Mouse (Mus musculus): ENCODE measurements at regions not wholly inside any gene's neighbourhood (a gene's known extent, or its start where the extent isn't known, plus 50 kb on each side); places are given as distances from the start of the nearest gene placed in this dataset.

DNA sequence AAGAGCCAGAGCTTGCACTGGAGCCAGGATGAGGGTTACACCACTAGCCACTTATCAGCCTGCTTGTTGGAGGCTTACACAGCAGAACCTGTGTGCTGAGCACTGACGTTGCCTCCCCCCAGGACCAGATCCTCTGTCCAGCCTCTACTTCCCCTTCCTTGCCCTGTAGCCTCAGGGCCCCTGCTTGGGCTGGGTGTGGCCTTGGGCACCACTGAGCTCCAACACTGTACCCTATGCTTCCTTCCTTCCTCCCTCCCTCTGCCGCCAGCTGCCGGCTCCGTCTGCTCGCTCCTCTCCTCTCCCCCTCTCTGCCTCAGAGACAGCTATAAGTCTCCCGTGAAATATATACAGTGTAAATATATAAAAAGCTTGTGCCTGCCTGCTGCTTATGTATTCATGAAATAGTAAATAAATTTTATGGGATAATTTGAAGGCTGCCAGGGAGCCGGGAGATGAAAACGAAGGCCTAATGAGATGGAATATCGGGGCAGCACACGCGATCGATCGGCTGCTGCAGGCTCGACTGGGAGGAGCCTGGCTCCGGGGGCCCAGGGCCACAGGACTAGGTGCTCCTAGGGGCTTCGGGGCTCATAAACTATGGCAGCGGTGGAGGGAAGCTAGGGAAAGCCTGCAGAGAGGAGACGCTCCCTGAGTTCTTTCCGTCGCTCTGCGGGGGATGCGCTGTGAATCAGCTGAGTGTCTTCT, 135.6 kb downstream of the Rbm19 start:
- no peak for DNase-seq

DNA sequence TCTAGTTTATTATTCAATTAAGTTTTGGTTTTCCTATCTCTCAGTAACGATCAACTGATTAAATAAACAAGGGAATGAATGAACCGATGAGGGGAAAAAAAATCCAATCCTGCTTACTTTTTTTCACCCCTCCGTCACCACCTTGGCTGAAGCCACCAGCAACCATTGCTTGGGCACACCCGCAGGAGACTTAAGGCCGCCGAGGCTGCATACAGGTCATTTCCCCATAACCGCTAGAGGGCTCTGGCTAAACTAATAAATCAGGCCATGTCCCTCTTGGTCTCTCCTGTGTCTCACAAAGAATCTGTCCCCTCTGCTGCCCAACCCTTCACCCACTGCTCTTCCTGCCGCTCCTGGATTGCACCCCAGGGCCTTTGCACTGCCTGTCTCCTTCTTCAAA, 136.3 kb downstream of the Rbm19 start:
- DNase-seq: peak; percentile 11

DNA sequence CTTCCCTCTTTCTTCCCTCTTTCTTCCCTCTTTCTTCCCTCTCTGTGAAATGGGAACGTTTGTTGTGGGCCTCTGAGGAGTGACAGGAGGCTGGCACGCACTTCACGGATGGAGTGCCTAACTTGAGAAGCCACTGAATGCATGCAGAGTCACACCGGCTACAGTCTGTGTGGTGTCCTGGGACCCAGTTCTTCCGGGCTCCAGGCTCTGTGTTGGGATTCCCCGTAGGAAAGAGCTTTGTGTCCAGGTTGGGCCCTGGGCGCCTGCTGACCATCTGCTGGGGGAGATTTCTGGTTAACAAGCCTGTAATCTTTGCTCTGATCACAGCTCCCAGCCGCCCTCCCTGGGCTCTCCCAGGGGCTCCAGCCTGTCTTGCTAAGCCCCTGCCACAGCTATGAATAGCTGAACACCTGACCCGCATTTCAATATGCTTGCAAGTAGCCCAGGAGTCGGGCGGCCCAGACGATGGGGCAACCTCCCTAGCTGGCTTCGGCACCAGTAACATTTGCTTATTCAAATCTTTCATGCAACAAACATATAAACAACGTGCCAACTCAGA, 146.5 kb downstream of the Rbm19 start:
- no peak for DNase-seq

DNA sequence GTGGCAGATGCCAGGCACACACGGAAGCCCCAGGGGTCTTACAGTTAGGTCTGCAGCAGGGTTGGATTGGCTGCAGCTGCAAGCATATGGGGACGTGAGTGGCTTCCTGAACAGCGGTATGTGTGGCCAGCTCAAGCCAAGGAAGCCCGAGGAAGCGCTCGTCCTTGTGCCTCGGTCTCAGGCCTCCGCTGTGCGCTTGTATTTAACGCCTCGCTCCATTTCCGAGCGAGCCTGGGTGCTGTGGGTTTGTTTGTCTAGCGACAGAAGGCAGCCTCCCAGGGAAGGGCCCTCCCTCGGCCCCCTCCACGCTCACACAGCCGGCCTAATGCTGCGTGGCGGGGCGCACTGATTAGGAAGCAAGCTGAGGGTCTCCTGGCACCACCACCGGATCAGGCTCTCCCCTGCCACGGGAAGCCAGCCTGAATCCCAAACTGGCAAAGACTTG, 153.2 kb downstream of the Rbm19 start:
- no peak for DNase-seq

DNA sequence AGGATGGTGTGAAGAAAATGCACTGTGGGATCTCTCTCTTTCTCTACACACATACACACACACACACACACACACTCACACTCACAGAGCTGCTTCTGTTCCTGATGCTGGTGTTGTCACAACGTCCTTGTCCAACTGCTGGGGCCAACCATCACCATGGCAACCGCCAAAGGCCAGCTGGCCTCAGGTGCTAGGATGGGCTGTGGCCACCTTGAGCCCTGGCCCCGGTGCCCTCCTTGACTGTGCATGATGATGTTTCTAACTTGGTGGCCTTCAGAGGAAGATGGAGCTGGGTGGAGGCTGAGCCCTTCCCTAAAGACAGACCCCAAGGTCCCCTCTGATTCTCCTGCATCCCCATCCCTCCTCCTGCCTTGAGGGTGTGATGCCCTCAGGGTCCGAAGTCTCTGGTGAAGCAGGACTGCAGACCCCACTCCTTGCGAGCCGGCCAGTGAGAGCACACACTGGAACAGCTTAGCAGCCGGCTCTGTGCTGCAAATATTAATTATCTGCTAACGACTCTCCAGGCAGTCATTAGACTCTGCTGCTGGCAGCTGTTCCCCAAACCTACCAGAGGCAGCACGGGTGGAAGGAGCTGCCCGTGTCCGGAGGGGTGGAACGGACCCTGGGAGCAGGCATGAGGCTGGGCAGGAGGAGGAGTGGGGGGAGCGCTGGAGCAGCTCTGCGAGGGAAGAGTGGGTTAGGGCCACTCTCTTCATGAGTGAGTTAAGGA, 154.8 kb downstream of the Rbm19 start:
- DNase-seq: no peak

DNA sequence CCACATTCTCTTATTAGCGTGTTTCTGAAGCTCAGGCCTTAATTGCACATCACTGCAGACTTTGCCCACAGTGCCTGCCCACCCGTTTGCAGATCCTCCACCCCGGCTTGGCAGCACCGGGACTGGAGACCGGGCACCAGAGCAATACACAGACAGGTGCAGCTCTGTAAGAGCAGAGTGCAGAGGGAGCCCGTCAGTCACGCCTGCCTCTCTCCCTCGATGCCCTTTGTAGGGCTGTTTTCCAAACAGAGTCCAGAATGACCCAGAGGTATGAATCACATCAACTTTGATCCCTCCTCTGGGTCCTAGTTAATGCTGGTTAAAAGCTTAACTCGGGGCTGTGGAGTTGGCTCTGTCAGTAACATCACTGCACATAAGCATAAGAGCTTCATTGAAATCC, 155.3 kb upstream of the Lhx5 start:
- no peak for DNase-seq

DNA sequence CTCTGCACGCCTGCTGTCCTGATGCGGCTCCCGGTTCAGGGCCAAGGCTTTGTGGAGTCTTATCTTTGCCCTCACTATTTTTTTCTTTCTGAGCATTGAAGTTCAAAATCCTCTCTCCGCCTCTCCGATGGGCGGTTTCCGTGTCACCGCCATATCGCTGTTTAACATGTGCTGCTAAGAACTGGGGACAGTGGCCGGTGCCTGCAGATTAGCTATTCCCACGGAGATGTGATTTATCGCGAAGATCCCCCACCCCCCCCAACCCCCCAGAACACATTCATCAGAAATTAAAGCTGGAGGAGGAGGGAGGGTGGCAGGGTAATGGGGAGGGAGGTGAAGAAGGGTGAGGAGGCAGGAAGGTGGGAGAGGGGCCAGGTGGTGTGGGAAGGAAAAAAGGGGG, 151.2 kb upstream of the Lhx5 start:
- no peak for DNase-seq

DNA sequence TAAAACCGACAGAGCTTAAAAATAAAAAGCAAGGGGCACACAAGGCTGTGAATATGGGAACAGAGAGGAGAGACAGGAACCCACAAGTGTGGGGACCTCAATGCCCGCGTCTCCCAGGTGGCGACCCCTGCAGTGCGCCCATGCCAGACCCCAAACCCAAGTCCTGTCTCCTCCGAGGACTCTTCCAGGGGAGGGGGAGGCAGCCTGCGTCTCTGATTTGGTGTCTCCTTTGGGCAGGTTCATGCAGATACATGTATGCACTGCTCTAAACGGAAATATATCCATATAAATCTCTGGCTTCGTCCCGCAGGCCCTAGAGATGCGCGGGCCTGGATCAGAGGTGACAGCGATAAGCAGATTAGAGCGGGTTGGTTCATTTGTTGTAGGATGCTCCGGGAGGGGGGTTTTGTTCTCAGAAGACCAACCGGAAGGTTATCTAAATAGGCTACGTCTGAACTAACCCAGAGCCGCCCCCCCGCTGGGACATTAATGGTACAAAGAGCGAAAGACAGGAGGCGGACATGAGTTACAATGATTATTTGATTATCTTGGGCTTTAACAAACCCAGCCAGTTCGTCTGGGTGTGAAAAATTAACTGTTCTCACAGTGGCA, 150.4 kb upstream of the Lhx5 start:
- no peak for DNase-seq

DNA sequence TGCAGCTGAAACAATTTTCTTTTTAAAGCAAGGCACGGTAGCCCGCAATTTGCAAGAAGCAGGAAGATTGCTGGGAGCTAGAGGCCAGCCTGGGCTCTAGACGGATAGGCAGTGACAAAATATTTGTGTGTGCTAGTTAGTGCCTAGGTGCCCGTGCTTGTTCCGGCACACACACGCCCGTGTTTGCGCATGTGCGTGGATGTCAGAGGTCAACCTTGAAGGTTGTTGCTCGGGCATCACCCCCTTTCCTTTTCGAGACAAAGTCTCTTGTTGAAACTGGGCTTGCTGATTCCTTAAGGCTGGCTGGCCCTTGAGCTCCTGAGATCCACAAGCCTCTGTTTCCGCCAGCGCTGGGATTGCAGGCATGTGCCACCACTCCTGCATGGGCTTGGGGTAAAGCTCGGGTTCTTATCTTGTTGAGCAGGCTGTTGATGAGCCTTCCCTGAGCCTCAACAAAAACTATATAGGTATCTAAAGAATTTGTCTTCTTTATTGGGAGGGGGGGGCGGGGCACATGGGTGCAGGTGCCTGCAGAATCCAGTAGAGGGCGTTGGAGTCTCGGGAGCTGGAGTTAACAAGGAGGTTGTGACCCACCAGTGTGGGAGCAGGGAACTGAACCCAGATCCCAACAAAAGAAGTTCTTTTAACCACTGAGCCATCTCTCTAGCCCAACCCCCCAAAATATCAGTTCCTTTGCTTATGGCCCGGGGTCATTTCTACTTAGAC, 149.5 kb upstream of the Lhx5 start:
- no peak for DNase-seq

DNA sequence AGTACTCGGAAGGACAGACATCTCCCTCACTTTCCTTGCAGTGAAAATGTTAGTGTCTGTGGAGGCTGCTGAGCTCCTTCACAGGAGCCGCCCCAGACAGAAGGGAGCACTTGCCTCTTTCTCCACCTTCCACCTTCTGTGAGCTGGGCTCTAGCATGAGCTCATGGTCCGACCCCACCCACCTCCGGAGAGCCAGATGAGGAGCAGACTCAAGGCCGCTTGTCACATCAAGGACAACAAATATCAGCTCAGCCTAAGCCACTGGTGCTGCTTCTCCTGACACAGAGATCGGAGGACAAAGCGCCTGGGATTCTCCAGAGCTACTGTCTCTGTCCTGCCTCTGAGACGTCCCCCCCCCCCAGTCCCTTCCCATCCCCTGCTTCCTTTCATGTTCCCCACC, 146.9 kb upstream of the Lhx5 start:
- DNase-seq: no peak

DNA sequence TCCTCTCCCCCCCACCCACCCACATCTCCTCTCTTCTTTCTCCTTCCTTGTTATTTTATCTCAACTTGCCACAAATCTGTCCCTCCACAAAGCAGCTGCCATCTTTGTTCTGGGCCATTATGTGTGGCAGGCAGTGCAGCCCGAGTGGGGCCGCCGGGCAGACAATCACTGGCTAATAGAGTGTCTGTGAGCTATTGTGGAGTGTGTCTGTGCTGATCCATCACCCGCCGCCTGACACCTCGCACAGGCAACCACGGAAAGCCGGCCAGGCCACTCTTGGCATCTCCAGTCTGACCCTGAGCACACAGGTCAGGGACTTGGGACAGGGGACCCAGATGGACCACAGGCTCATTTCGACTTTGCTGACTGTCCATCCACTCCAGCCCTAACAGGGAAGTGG, 146.5 kb upstream of the Lhx5 start:
- no peak for DNase-seq

DNA sequence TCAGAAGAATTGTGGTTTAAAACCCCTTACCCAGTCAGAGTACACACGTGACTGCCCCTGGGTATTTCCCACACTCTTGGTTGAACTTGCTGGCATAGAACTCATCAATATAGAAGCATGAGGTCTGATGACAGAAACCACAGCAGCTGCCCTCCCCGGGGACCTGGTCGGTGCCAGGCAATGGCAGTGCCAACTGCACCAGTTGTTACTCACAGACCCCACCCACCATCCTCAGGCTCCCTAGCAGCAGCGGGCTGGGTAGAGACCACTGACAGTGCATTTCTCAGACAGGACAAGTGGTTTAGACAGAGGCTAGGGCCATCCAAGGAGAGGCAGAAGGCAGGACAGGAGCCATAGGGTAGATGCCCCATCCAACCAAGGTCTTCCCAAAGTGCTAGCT, 144.7 kb upstream of the Lhx5 start:
- no peak for DNase-seq

DNA sequence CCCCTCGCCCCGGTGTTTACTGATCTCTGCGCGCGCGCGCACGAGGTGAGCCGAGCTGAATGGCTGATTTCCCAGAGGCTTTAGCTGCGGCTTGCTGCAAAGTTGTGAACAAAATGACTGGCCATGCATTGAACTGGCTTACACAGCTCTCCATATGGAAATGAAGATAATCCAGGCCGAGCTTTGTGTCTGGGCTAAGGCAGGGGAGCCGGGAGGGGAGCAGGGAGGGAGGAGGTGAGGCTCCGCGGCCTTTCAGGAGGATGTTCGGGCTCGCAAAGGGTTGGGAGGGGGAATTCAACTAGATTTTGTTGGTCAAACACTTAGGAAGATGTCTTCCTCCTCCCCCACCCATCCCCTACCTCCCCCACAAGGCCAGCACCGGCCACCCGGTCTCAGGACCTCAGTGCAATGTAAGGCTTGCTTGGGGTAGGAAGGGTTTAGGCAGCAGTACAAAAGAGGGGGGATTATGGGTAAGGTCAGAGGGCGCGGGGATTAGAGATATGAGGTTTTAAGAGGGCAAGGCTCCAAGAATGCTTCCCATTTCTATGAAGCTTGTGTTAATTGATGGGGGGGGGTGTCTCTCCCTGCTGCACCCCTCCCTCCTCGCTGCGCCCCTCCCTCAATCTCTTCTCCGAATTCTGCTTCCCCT, 143.3 kb upstream of the Lhx5 start:
- no peak for DNase-seq

DNA sequence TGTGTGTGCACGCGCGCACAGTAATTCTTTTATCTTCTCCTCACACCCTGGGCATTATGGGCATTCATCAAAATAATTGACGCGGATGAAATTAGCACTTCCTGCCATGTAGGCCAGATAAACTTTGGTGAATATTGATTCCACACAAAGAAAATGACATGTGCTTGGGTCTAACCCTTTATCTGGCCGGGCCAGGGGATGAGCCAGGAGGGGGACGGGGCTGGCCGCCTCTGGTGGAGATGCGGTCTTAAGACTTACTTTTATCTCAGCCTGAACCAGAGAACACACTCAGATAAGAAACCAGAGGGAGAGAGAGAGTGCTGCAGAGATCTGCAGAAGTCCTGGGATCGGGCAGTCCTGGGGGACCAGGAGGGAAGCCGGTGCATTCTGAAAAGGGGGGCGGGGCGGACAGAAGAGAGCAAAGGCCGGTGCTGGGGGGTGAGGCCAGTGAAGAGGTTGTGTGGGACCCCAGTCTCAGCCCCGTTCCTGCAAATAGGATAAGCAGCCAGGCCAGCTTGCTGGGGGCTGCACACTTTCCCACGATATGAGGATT, 136.9 kb upstream of the Lhx5 start:
- no peak for DNase-seq

DNA sequence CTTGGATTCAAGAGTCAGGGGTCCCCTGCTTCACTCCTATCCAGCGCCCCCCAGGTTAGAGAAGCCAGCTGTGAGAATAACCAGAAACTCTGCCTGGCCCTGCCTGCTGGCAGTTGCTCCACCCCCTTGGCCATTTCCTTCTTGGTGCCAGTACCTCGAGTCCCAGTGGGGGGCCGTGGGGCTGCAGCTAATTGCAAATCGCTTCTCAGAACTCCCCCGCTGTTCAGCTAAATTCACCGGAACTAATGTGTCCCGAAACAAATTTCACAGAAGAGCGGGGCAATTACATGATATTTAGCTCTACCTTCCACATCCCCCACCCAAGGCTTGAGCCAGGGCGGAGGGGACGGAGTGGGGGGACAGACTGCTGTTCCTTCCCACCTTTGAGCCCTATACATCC, 134.3 kb upstream of the Lhx5 start:
- no peak for DNase-seq

DNA sequence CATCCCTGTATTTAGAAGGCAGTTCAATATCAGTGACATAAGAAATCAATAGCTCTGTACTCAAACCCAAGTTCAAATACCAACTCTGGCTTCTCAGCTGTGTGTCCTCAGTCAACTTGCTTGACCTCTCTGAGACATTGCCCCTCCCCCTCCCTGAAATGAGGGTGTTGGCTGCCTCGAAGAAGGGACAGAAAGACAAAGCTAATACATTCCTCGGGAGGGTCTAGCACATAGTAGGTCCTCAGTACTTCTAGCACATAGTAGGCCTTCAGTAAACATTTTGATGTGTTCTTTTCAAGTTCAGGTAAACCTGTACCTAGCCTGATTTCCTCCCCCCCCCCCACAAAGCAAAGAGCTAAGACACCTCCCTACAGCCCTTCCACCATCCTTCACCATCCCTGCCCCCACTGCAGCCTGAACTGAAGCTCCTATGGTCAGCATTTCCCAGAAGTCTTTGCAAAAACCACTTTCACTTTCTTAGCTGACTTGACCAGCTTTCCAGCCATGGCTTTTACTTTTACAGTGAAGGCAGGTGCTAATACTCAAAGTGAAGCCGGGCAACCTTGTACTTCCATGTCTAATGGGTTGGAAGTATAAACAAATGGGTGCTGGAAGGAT, 133.7 kb upstream of the Lhx5 start:
- DNase-seq: no peak

DNA sequence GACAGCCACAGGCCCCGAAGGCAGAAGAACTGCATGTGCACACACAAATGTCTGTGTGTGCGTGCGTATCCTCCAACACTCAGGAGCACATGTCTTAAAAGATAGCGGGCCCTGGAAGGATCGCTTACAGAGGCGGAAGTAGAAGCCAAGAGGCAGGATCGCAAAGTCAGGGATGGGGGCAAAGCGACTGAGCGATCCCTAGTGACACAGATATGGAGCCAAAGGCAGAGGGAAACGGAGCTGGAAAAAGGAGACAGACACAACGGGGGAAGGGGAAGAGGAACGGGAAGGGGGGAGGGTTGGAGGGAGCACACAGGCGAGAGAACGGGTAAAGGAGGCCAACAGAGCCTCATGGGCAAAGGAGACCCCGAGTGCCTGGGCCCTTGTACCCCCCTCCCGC, 129.8 kb upstream of the Lhx5 start:
- DNase-seq: no peak

DNA sequence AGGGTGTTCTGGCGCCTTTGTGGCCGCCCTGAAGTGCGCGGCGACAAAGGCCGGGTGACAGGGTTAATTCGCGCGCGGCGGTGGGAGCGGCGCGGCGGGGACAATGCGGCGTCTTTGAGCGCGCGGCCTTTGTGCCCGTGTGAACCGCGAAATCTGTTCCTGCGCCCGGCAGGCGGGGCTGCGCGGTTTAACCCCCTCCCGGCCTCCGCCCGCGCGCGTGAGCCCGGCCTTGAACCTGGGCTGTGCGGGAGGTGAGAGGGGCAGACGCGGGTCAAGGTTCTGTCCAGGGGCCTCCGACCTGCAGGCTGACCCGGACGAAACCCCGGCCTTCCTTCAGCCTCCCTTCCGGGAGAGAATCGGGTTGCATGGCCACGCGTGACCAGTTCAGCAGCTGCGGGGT, 129.2 kb upstream of the Lhx5 start:
- no peak for DNase-seq

DNA sequence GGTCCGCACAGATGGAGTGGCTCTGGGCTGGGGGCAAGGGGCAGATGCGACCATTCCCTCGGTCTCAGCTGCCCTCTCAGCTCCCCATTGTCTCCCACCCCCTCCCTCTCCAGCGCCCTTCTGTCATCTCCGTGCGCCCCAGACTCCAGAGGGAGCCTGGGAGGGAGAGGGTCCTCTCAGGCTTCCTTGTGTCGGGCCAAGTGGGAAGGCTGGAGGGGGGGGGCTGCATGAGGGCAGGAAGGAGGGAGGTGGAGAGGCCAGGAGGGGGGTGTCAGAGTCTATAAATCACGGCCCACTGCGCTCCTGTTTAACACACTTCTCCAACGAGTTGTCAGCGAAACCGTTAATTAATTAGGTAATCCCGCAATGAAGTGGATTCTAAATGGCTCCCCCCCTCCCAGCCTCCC, 127.2 kb upstream of the Lhx5 start:
- DNase-seq: no peak

DNA sequence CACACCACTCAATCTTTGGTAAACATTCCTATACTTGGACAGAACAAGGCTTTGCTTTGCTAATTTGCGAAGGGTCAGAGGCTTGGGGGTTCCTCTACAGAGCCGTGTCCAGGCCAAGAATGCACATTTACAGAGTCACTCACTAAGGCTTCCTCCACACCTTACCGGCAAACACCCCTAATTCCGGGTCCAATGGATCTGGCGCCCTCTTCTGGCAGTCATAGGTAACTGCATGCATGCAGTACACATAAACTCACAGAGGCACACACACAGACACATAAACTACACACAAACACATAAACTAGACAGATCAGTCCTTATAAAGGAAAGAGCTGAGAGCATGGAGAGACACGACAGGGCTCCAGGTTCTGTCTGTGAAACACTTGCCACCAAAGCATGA, 119.2 kb upstream of the Lhx5 start:
- no peak for DNase-seq

DNA sequence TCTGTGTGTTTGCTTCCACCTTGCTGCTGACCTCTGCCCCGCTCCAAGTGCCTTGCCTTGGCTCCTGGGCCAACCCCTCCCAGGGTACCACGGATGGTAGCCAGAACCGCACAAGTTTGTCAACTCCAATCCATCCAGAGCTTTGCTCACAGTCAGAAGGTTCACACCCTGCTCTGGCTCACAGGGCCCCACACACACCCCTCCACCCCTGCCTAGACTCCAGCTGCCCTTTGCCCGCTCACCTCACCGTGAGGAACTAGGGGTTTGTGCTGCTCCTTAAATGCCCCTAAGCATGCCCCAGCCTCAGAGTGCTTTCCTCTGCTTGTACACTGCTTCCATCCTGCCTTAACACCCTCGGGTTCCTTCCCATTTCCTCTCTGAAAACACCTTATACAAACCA, 117.5 kb upstream of the Lhx5 start:
- no peak for DNase-seq

DNA sequence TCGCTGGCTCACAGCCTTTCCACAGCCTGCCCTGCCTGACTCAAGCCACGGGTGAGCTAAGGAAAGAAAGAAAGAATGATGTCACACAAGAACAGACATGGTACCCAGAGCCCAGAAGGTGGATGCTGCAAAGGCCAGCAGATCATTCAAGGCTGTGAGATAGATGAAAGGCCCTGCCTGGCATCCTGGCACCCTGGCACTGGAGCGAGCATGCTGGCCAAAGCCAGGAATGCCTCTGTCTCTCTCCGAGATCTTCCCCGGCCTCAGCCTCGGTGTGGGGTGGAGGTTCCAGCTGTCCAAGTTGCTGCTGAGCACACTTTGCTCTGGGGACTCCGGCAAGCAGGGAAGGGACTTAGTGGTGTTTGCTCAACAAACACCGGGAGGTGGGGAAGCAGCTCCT, 116.4 kb upstream of the Lhx5 start:
- no peak for DNase-seq

All from lung, postnatal 14 days (tissue).